Mouse (Mus musculus): Measurements from ENCODE around the gene Wfs1. TPM values are rescaled to one million over a fixed set of nuclear protein-coding genes. Genes with fewer than 3 reads are reported as not detected.

Wfs1 gene
- polyA plus RNA-seq, 1 experiment from 2014 or later = 10.3 TPM

GRCm38 (mm10) chr5:36971587-36971986 is 17.4 kb downstream of the Wfs1 start:
- H3K27me3 ChIP-seq (ENCODE audit: insufficient read depth, low read length) = no peaks in the 10 kb centered on the region
- no peaks in the 10 kb centered on the region for H3K9me3 ChIP-seq (ENCODE audit: low read depth, low read length)
- TF ChIP-seq CTCF (IDR thresholded peaks at IDR 0.05; ENCODE audit: low read depth) = no peak
- ATAC-seq (ENCODE audit: insufficient read depth) (no peak), DNase-seq (no peak)
- H3K4me1 ChIP-seq (ENCODE audit: insufficient read depth) = no peaks in the 10 kb centered on the region
- H3K4me2 ChIP-seq = no peak overlapping the region
- H3K27ac ChIP-seq (ENCODE audit: low read depth) = no peak overlapping the region
- no peak overlapping the region for H3K9ac ChIP-seq
- peaks cover 41% of the 10 kb centered on the region for H3K36me3 ChIP-seq (ENCODE audit: insufficient read depth)
- no peak overlapping the region for H3K4me3 ChIP-seq (ENCODE audit: low read depth, low read length)
- 81% methylated on average over 8 of the region's 8 CpGs for WGBS

- ATAC-seq (ENCODE audit: insufficient read depth) = no peak
- H3K9ac ChIP-seq = no peak overlapping the region
- no peaks in the 10 kb centered on the region for H3K27me3 ChIP-seq (ENCODE audit: insufficient read depth, low read length)
- 21% methylated on average over 5 of the region's 5 CpGs for whole genome bisulfite sequencing
- H3K36me3 ChIP-seq (ENCODE audit: insufficient read depth) = 0 out of 2 replicates have a peak, but pooled peaks cover 6% of the 10 kb centered on the region
- no peaks in the 10 kb centered on the region for H3K4me1 ChIP-seq (ENCODE audit: insufficient read depth)
- H3K4me3 ChIP-seq (ENCODE audit: low read depth, low read length) = no peak overlapping the region
- no peak overlapping the region for H3K27ac ChIP-seq (ENCODE audit: low read depth)
- no peak for TF ChIP-seq CTCF (IDR thresholded peaks at IDR 0.05; ENCODE audit: low read depth)
- H3K4me2 ChIP-seq = no peak overlapping the region
- no peaks in the 10 kb centered on the region for H3K9me3 ChIP-seq (ENCODE audit: low read depth, low read length)
- peak; percentile 52 for DNase-seq
These were observed 28.5 kb downstream of the Wfs1 start for GRCm38 (mm10) chr5:36960501-36960900.

GRCm38 (mm10) chr5:36958837-36959236 is 30.2 kb downstream of the Wfs1 start:
- H3K9me3 ChIP-seq (ENCODE audit: low read depth, low read length) = no peaks in the 10 kb centered on the region
- DNase-seq (peak; percentile 82), ATAC-seq (ENCODE audit: insufficient read depth) (no peak)
- peak; percentile 75 for TF ChIP-seq CTCF (IDR thresholded peaks at IDR 0.05; ENCODE audit: low read depth)
- WGBS = 35% methylated on average over 5 of the region's 5 CpGs
- no peaks in the 10 kb centered on the region for H3K4me1 ChIP-seq (ENCODE audit: insufficient read depth)
- H3K27me3 ChIP-seq (ENCODE audit: insufficient read depth, low read length) = no peaks in the 10 kb centered on the region
- no peaks in the 10 kb centered on the region for H3K36me3 ChIP-seq (ENCODE audit: insufficient read depth)
- no peak overlapping the region for H3K4me2 ChIP-seq
- H3K4me3 ChIP-seq (ENCODE audit: low read depth, low read length) = no peak overlapping the region
- no peak overlapping the region for H3K9ac ChIP-seq
- no peak overlapping the region for H3K27ac ChIP-seq (ENCODE audit: low read depth)

- Histone ChIP-seq H3K9me3 (ENCODE audit: low read depth, low read length) (no peaks in the 10 kb centered on the region), H3K9ac (no peak overlapping the region), H3K27me3 (ENCODE audit: insufficient read depth, low read length) (no peaks in the 10 kb centered on the region), H3K36me3 (ENCODE audit: insufficient read depth) (no peaks in the 10 kb centered on the region), H3K4me3 (ENCODE audit: low read depth, low read length) (no peak overlapping the region), H3K27ac (ENCODE audit: low read depth) (no peak overlapping the region), H3K4me1 (ENCODE audit: insufficient read depth) (no peaks in the 10 kb centered on the region), H3K4me2 (no peak overlapping the region)
- peak; percentile 54 for DNase-seq
- 18% methylated on average over 4 of the region's 4 CpGs for WGBS
- peak; percentile 66 for TF ChIP-seq CTCF (IDR thresholded peaks at IDR 0.05; ENCODE audit: low read depth)
- ATAC-seq (ENCODE audit: insufficient read depth) = no peak
These were observed 33.6 kb downstream of the Wfs1 start for GRCm38 (mm10) chr5:36955366-36955765.

- 88% methylated on average over 15 of the region's 15 CpGs for WGBS
- Histone ChIP-seq H3K9me3 (ENCODE audit: low read depth, low read length) (no peaks in the 10 kb centered on the region), H3K27ac (ENCODE audit: low read depth) (no peak overlapping the region), H3K4me2 (no peak overlapping the region), H3K4me3 (ENCODE audit: low read depth, low read length) (no peak overlapping the region), H3K4me1 (ENCODE audit: insufficient read depth) (no peaks in the 10 kb centered on the region), H3K27me3 (ENCODE audit: insufficient read depth, low read length) (no peaks in the 10 kb centered on the region), H3K9ac (no peak overlapping the region), H3K36me3 (ENCODE audit: insufficient read depth) (no peaks in the 10 kb centered on the region)
- no peak for DNase-seq
- ATAC-seq (ENCODE audit: insufficient read depth) = no peak
- TF ChIP-seq CTCF (IDR thresholded peaks at IDR 0.05; ENCODE audit: low read depth) = no peak
These were observed 36.7 kb downstream of the Wfs1 start for GRCm38 (mm10) chr5:36952311-36952710.

- H3K27ac ChIP-seq (ENCODE audit: low read depth) = no peak overlapping the region
- peak; percentile 56 for TF ChIP-seq CTCF (IDR thresholded peaks at IDR 0.05; ENCODE audit: low read depth)
- DNase-seq (peak; percentile 31), ATAC-seq (ENCODE audit: insufficient read depth) (no peak)
- no peak overlapping the region for H3K4me2 ChIP-seq
- H3K4me1 ChIP-seq (ENCODE audit: insufficient read depth) = no peaks in the 10 kb centered on the region
- 42% methylated on average over 2 of the region's 2 CpGs for WGBS
- no peaks in the 10 kb centered on the region for H3K36me3 ChIP-seq (ENCODE audit: insufficient read depth)
- H3K27me3 ChIP-seq (ENCODE audit: insufficient read depth, low read length) = no peaks in the 10 kb centered on the region
- H3K4me3 ChIP-seq (ENCODE audit: low read depth, low read length) = no peak overlapping the region
- no peak overlapping the region for H3K9ac ChIP-seq
- H3K9me3 ChIP-seq (ENCODE audit: low read depth, low read length) = no peaks in the 10 kb centered on the region
These were observed 38.1 kb downstream of the Wfs1 start for GRCm38 (mm10) chr5:36950871-36951270.

GRCm38 (mm10) chr5:36948831-36949230 is 40.2 kb downstream of the Wfs1 start:
- Histone ChIP-seq H3K4me1 (ENCODE audit: insufficient read depth) (no peaks in the 10 kb centered on the region), H3K27ac (ENCODE audit: low read depth) (no peak overlapping the region), H3K27me3 (ENCODE audit: insufficient read depth, low read length) (no peaks in the 10 kb centered on the region), H3K9ac (no peak overlapping the region), H3K36me3 (ENCODE audit: insufficient read depth) (no peaks in the 10 kb centered on the region), H3K9me3 (ENCODE audit: low read depth, low read length) (no peaks in the 10 kb centered on the region), H3K4me2 (no peak overlapping the region), H3K4me3 (ENCODE audit: low read depth, low read length) (no peak overlapping the region)
- DNase-seq (peak; percentile 85), ATAC-seq (ENCODE audit: insufficient read depth) (peak; percentile 76)
- TF ChIP-seq CTCF (IDR thresholded peaks at IDR 0.05; ENCODE audit: low read depth) = peak; percentile 95
- 7% methylated on average over 3 of the region's 3 CpGs for WGBS

GRCm38 (mm10) chr5:36946445-36946844 is 42.6 kb downstream of the Wfs1 start:
- Histone ChIP-seq H3K9ac (no peak overlapping the region), H3K36me3 (ENCODE audit: insufficient read depth) (no peaks in the 10 kb centered on the region), H3K27me3 (ENCODE audit: insufficient read depth, low read length) (no peaks in the 10 kb centered on the region), H3K4me1 (ENCODE audit: insufficient read depth) (no peaks in the 10 kb centered on the region), H3K9me3 (ENCODE audit: low read depth, low read length) (no peaks in the 10 kb centered on the region), H3K4me2 (no peak overlapping the region), H3K4me3 (ENCODE audit: low read depth, low read length) (no peak overlapping the region), H3K27ac (ENCODE audit: low read depth) (no peak overlapping the region)
- DNase-seq = peak; percentile 82
- TF ChIP-seq CTCF (IDR thresholded peaks at IDR 0.05; ENCODE audit: low read depth) = peak; percentile 94
- WGBS = 20% methylated on average over 5 of the region's 5 CpGs
- no peak for ATAC-seq (ENCODE audit: insufficient read depth)

Data from lung, embryonic 14.5 days (tissue).